Mouse (Mus musculus): Measurements from ENCODE around the gene Olfr1044. TPM values are rescaled to one million over a fixed set of nuclear protein-coding genes. Genes with fewer than 3 reads are reported as not detected.
"Not testable (repeated sequence)": the region's sequence is repeated elsewhere in the genome, so short reads cannot be mapped to it uniquely, and the experiment has no call there.

Olfr1044 gene
- total RNA-seq (2021) = not detected

DNA sequence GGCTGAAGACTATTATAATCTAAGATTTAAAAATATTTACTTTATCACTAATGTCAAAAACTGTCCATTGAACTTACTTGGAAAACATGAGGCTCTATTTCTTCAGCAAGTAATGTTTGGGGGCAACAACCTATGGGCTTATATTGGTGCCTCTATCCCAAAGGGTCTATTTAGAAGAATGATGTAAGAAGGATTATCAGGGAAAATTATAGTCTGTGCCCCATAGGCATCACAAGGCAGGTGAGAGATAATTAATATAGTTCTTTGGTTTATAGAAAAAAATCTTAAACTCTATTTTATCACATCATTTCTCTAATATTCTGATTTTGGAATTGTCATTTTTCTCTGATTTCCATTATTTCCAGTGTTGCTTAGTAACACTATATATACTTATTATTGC is at the start of gene Olfr1044:
TSS of gene Olfr1044 (minus strand) at position 101 of the 400 bp plus-strand sequence.
- intact Hi-C loops (cut with DNase I) = no loop called here
- DNase-seq = no peak

DNA sequence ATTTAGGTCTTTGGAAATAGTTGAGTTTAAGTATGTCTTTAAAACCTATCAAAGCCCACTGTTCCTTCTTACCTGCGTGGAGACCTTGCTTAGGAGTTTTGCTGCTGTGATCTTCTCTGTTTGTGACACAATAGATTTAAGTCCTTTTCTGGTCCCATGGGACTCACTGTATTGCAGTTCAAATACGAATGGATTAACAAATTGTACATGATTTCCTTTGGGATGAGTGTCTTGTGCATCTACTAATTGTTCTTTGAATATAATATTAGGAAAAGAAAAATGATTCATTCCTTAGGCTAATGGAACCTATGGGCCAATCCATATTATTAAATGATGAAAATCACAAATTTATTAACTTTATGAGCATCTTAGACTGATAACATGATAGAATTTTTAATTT is 41.6 kb upstream of the Olfr1044 start, which contains the start of gene Olfr1046:
TSS of gene Olfr1046 (minus strand) at position 101 of the 400 bp plus-strand sequence.
- intact Hi-C loops (cut with DNase I) = no loop called here
- DNase-seq = no peak

DNA sequence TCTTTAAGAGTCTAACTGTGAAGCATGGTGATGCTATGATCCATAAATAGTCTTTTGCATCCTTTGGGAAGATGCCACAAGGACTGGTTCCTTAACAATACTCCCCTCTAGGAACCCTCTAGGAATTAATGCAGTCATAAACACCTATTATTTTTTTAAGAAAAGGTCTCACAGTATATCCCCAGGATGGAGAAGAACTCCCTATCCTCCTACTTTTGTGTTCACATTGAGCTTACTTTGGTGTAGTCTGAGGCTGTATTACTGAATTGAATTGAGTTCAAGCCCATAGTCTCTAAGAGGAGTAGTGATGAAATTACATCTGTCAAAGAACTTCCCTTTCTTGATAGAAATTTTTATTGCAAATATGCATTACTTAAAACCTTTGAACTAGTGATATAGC is 25.3 kb upstream of the Olfr1044 start, which contains the start of gene Olfr1045:
TSS of gene Olfr1045 (minus strand) at position 101 of the 400 bp plus-strand sequence.
- no peak for DNase-seq
- intact Hi-C loops (cut with DNase I) = no loop called here

DNA sequence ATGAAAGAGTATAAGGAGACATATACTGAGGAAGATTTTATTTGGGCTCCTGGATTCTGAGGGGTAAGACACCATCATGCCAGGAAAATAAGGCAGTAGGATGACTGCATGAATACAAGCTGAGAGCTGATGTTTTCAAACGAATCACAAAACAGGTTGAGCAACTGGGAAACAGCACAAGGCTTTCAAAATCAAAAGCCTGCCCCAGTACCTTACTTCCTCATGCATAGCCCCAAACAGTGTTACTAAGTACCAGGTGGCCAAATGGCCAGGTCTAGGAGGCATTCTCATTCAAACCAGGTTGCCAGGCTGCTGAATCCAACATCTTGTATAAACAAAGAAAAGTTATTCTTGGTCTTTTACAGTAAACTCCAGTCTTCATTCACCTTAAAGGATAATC is 18.2 kb upstream of the Olfr1044 start:
- DNase-seq = no peak

DNA sequence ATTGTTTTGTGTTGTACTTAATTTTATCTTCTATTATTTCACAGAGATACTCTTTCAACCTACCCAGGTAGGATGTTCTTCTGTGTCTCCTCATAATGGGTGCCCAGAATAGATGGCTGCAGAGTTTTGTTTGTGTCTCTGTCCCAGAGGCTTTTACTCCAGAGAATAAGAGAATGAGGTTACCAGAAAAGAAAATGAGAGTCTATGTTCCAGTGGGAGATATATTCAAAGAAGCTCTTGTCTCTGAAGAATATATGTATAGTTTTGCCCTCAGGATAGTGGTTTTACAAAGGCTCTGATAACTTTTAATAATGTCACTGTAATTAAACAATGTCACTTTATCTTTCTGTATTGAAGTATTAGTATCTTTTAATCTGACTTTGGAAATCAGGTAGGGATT is 8.0 kb upstream of the Olfr1044 start, which contains the start of gene Olfr52:
TSS of gene Olfr52 (minus strand) at position 101 of the 400 bp plus-strand sequence.
- no peak for DNase-seq
- intact Hi-C loops (cut with DNase I) = no loop called here

More for the DNA sequence above, 18.2 kb upstream of the Olfr1044 start:
- intact Hi-C loops (cut with DNase I) = no loop called here

DNA sequence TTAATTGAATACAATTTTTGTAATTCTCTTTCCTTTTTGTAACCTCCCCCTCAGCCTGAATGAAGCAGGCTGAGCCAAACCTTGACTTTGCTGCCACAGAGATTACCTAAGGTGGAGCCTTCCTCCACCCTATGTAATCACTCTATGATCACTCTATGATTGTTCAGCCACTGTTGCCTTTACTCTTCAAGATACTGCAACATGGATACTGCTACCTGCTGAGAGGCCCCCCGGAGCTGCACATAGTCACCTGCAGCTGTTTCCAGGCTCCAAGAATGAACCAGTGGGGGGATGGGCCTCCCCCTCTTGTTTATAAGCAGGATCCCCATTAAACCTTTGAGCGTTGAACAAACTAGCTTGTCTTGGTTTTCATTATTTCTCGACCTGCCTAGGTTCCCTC is 2.3 kb upstream of the Olfr1044 start:
- no peak for DNase-seq
- intact Hi-C loops (cut with DNase I) = no loop called here

DNA sequence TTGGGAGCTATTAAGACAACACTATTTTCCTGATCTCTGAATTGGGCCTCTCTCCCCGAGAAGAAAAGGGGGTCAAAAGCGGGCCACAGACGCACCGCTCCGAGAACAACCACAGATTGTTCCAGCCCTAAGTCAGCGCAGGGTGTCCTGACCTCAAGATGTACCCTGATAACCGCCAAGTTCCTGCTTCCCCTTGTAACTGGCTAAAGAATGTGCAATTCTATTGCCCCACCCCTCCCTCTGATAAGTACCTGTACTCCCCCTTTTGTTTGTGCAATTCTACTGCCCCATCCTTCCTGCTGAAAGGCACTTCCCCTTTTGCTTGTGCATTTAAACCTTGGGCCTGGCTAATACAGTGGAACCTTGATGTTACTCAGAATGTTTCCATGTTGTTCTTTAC is 2.2 kb downstream of the Olfr1044 start:
- DNase-seq; intact Hi-C loops (cut with DNase I): not testable (repeated sequence)

DNA sequence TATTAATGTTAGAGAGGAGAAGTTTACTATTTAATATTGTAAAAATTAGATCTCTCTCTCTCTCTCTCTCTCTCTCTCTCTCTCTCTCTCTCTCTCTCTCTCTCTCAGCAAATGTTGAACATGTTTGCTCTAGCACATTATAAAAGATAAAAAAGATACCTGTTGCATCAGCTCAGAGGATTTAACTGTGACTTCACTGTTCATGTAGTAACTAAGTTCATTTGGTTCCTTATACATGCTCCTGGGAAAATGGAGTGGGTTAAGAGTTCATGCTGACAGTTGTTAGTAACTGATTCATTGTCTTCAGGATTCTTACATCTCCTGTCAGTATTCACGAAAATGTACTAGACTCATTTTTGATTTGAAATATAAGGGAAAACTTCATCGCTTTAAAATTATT is 10.2 kb downstream of the Olfr1044 start, which contains the start of gene Olfr1043:
TSS of gene Olfr1043 (minus strand) at position 101 of the 400 bp plus-strand sequence.
- intact Hi-C loops (cut with DNase I) = no loop called here
- no peak for DNase-seq

DNA sequence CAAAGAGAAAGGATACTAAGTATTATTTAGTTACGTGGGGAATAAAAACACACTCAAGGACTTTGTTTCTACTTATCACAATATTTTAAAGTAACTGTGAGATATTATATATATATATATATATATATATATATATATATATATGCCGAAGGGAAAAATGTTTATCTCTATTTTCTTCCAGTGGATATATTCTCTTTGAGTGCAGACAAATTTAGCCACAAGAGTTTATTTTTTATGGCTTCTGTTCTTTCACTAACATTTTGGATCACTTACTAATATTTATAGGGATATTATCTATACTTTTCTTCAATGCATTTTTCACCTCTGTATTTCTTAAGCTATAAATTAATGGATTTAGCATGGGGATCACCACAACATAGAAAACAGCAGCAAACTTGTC is 15.9 kb downstream of the Olfr1044 start, which contains the start of gene Olfr1042:
TSS of gene Olfr1042 (minus strand) at position 101 of the 400 bp plus-strand sequence.
- intact Hi-C loops (cut with DNase I) = no loop called here
- no peak for DNase-seq

DNA sequence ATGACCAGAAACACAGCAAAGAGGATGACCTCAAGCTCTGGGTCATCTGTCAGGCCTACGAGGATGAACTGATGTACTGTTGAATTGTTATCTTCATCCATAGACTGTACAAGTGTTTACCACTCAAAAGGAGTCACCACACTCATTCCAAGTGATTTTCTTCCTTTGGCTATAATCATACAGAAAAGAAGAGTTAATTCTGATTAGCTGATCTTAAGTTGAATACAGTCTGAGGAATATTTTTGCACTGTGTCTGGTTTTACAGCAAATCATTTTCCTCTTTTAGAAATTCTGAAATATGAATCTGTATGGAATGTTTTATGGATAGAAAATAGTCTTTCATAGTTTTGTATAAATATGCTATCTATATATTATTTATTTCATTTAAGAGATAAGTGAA is 31.0 kb downstream of the Olfr1044 start, which contains the start of gene Olfr1040:
TSS of gene Olfr1040 (minus strand) at position 101 of the 400 bp plus-strand sequence.
- intact Hi-C loops (cut with DNase I) = no loop called here
- no peak for DNase-seq

DNA sequence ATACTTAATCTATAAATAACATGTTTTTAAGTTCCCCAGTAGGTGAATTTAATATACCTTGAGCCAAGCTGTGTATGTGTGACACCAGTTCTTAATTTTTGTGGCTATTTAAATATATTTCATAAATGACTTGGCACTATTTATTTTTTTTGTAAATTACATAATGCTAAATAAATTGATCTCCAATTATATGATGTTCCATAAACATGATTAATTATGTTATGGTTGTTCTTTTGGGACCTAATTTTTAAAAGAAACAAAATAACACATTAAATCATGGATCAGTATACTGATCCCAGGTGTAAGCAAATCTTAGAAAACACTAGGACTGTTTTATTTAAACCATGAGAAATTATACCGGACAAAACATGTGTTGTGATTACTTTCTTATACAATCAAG is 41.8 kb downstream of the Olfr1044 start, which contains the start of gene Olfr1039:
TSS of gene Olfr1039 (minus strand) at position 101 of the 400 bp plus-strand sequence.
- intact Hi-C loops (cut with DNase I) = no loop called here
- DNase-seq = no peak

Other genes starting within 250 kb of the Olfr1044 start
- not detected for gene Olfr1028, start 227.4 kb downstream of the Olfr1044 start, total RNA-seq (2021)
- gene Olfr1029, start 203.9 kb downstream of the Olfr1044 start, total RNA-seq (2021) = not detected
- not detected for gene Olfr1030, start 198.5 kb downstream of the Olfr1044 start, total RNA-seq (2021)
- gene Olfr1031, start 187.5 kb downstream of the Olfr1044 start, total RNA-seq (2021) = not detected
- gene Olfr1032, start 172.3 kb downstream of the Olfr1044 start, total RNA-seq (2021) = not detected
- gene Olfr1033, start 157.2 kb downstream of the Olfr1044 start, total RNA-seq (2021) = 1 to 10 TPM; 1.2 to 8.1 TPM
- gene Olfr1034, start 132.0 kb downstream of the Olfr1044 start, total RNA-seq (2021) = under 1 TPM; 0.10 to 0.17 TPM
- gene Olfr1036, start 103.8 kb downstream of the Olfr1044 start, total RNA-seq (2021) = not detected
- not detected for gene Olfr1037, start 90.4 kb downstream of the Olfr1044 start, total RNA-seq (2021)
- not detected for gene Olfr1039, start 41.9 kb downstream of the Olfr1044 start, total RNA-seq (2021)
- gene Olfr1040, start 31.1 kb downstream of the Olfr1044 start, total RNA-seq (2021) = not detected
- not detected for gene Olfr1042, start 16.0 kb downstream of the Olfr1044 start, total RNA-seq (2021)
- not detected for gene Olfr1043, start 10.3 kb downstream of the Olfr1044 start, total RNA-seq (2021)
- gene Olfr52, start 7.9 kb upstream of the Olfr1044 start, total RNA-seq (2021) = not detected
- not detected for gene Olfr1045, start 25.2 kb upstream of the Olfr1044 start, total RNA-seq (2021)
- not detected for gene Olfr1046, start 41.5 kb upstream of the Olfr1044 start, total RNA-seq (2021)
- not detected for gene Olfr1047, start 53.6 kb upstream of the Olfr1044 start, total RNA-seq (2021)
- gene Olfr1048, start 62.5 kb upstream of the Olfr1044 start, total RNA-seq (2021) = not detected
- not detected for gene Olfr1049, start 80.5 kb upstream of the Olfr1044 start, total RNA-seq (2021)
- not detected for gene Olfr1051, start 101.3 kb upstream of the Olfr1044 start, total RNA-seq (2021)
- gene Olfr1052, start 114.6 kb upstream of the Olfr1044 start, total RNA-seq (2021) = not detected
- gene Olfr1053, start 137.5 kb upstream of the Olfr1044 start, total RNA-seq (2021) = not detected
- not detected for gene Olfr1054, start 157.6 kb upstream of the Olfr1044 start, total RNA-seq (2021)
- not detected for gene Olfr1055, start 172.5 kb upstream of the Olfr1044 start, total RNA-seq (2021)
- not detected for gene Olfr1056, start 184.6 kb upstream of the Olfr1044 start, total RNA-seq (2021)
- not detected for gene Olfr1057, start 200.6 kb upstream of the Olfr1044 start, total RNA-seq (2021)
- not detected for gene Olfr1058, start 210.7 kb upstream of the Olfr1044 start, total RNA-seq (2021)
- gene Olfr1061, start 236.2 kb upstream of the Olfr1044 start, total RNA-seq (2021) = not detected
- gene Olfr1062, start 248.9 kb upstream of the Olfr1044 start, total RNA-seq (2021) = not detected